ENCODE assay signal across 12 mouse cellular contexts in genomic region chr16:17669886-17670285, GRCm38 (mm10).
"Had no signal": no experiment of that assay in that cellular context is flagged by ENCODE, and none has a peak within 500 bp of the region (broad histone marks: within the 10 kb centered on the region; RNA-seq: fewer than 3 reads in every experiment).

No protein-coding gene starts in this region.

- H3K9me3 ChIP-seq: limb, embryonic 12.5 days; liver, embryonic 15.5 days; midbrain, embryonic 13.5 days; neural tube, embryonic 15.5 days had no signal

- H3K4me2 ChIP-seq: limb, embryonic 12.5 days; liver, embryonic 15.5 days; midbrain, embryonic 13.5 days; neural tube, embryonic 15.5 days had no signal

- H3K4me1 ChIP-seq: limb, embryonic 12.5 days; midbrain, embryonic 13.5 days; neural tube, embryonic 15.5 days had no signal

- H3K4me3 ChIP-seq: limb, embryonic 12.5 days; liver, embryonic 15.5 days; midbrain, embryonic 13.5 days; myocyte; neural tube, embryonic 15.5 days had no signal

- H3K27me3 ChIP-seq: limb, embryonic 12.5 days; liver, embryonic 15.5 days; midbrain, embryonic 13.5 days; neural tube, embryonic 15.5 days had no signal

- H3K27ac ChIP-seq: limb, embryonic 12.5 days; liver, embryonic 15.5 days; midbrain, embryonic 13.5 days; neural tube, embryonic 15.5 days had no signal

- H3K9ac ChIP-seq: limb, embryonic 12.5 days; liver, embryonic 15.5 days; midbrain, embryonic 13.5 days; neural tube, embryonic 15.5 days had no signal

- DNase-seq: kidney, postnatal 14 days; liver; lung, adult 2 months; lung, postnatal 36 days; right cerebral cortex, adult 18-20 months; right cerebral cortex, postnatal 25 days had no signal

- ATAC-seq: lung, postnatal 0 days; midbrain, embryonic 13.5 days had no signal
